Mouse (Mus musculus) intestine, embryonic 15.5 days (tissue): Measurements from ENCODE around the gene Crybg2. TPM values are rescaled to one million over a fixed set of nuclear protein-coding genes. Genes with fewer than 3 reads are reported as not detected.

Source experiments
- ATAC-seq: fragments of 200-750 bp; cut with Nextera tagmentation; 2 replicates; pipeline ENCODE4 v1.8.0; 2017; ENCODE audit warnings: moderate TSS enrichment, moderate library complexity
- H3K27ac ChIP-seq: fragments of 300-500 bp; sonication (generic); 2 replicates; pipeline ENCODE4 v1.5.1; 2015; ENCODE audit warnings: mild to moderate bottlenecking, inconsistent platforms
- H3K27me3 ChIP-seq: fragments of 300-500 bp; sonication (generic); replicated peaks from 2 replicates; pipeline ENCODE4 v1.6.1; 2015; ENCODE audit warnings: inconsistent platforms
- H3K36me3 ChIP-seq: fragments of 300-500 bp; sonication (generic); 2 replicates; pipeline ENCODE4 v1.6.1; 2015; ENCODE audit warnings: inconsistent platforms
- H3K4me1 ChIP-seq: fragments of 300-500 bp; sonication (generic); replicated peaks from 2 replicates; pipeline ENCODE4 v1.6.1; 2015; ENCODE audit warnings: inconsistent platforms
- H3K4me2 ChIP-seq: fragments of 300-500 bp; sonication (generic); replicated peaks from 2 replicates; pipeline ENCODE4 v1.6.1; 2015; ENCODE audit warnings: mild to moderate bottlenecking, inconsistent platforms
- H3K4me3 ChIP-seq: fragments of 300-500 bp; sonication (generic); replicated peaks from 2 replicates; pipeline ENCODE4 v1.5.1; 2015; ENCODE audit warnings: inconsistent platforms
- H3K9ac ChIP-seq: fragments of 300-500 bp; sonication (generic); 2 replicates; pipeline ENCODE4 v1.6.1; 2015; ENCODE audit warnings: inconsistent platforms
- H3K9me3 ChIP-seq: fragments of 300-500 bp; sonication (generic); 2 replicates; pipeline ENCODE4 v1.6.1; 2016; ENCODE audit warnings: inconsistent platforms
- WGBS: fragments of 180-500 bp; shearing (Covaris S2); methylation state at CpG from one replicate; pipeline ENCODE4 v1.1.7; 2015; 5-methylcytosine and 5-hydroxymethylcytosine counted together
- polyA plus RNA-seq: library from polyadenylated mRNA; unstranded; fragments of >200 nt; fragmentation: Nextera tagmentation; extraction: Ambion mirVana; gene quantifications from 2 replicates; pipeline ENCODE4 v1.2.1, GENCODE M21; 2015

The Crybg2 gene
- polyA plus RNA-seq, 1 experiment from 2014 or later = 14.9 TPM

DNA sequence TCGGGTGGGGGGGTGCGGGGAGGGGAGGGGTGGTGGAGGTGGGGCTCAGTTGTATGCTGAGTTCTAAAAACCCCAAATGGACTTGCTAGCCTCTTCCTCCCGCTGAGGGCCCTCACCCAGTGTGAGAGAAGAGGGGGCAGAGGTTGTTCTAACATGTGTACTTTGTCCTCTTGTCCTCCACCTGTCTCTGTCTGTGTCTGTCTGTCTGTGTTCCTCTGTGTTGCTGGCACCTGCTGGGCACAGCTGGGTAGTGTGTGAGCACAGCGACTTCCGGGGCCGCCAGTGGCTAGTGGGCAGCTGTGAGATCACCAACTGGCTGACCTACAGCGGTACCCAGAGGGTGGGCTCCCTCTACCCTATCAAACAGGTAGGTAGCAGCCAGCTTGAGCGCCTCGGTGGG is 28.4 kb downstream of the Crybg2 start:
- no peak overlapping the region for H3K9ac ChIP-seq
- ATAC-seq = no peak
- H3K9me3 ChIP-seq = no peaks in the 10 kb centered on the region
- H3K27me3 ChIP-seq = no peaks in the 10 kb centered on the region
- WGBS = 78% methylated on average over 9 of the region's 9 CpGs
- no peak overlapping the region for H3K4me3 ChIP-seq
- H3K4me2 ChIP-seq = no peak overlapping the region
- H3K27ac ChIP-seq = no peak overlapping the region
- H3K4me1 ChIP-seq = 0 out of 2 replicates have a peak, but pooled peaks cover 3% of the 10 kb centered on the region
- peaks cover 5% of the 10 kb centered on the region; the same call in 1 of the 2 replicates for H3K36me3 ChIP-seq

- H3K4me2 ChIP-seq = no peak overlapping the region
- H3K4me1 ChIP-seq = 0 out of 2 replicates have a peak, but pooled peaks cover 3% of the 10 kb centered on the region
- no peak overlapping the region for H3K27ac ChIP-seq
- H3K36me3 ChIP-seq = no peaks in the 10 kb centered on the region
- H3K9me3 ChIP-seq = no peaks in the 10 kb centered on the region
- no peak overlapping the region for H3K9ac ChIP-seq
- no peak for ATAC-seq
- no peaks in the 10 kb centered on the region for H3K27me3 ChIP-seq
- WGBS = 80% methylated on average over 16 of the region's 16 CpGs
- H3K4me3 ChIP-seq = no peak overlapping the region
Observed at GRCm38 (mm10) chr4:134090521-134091224, 30.1 kb downstream of the Crybg2 start.

DNA sequence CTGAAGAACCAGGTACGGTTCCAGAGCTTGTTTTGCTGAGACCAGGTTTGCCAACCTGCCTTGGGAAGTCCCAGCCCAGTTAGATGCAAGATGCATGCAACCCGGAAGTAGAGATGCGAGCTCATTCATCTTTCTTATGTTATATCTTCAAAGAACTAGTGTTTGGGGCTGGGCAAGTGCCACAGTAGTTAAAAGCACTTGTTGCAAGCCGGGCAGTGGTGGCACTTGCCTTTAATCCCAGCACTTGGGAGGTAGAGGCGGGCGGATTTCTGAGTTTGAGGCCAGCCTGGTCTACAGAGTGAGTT is 30.6 kb downstream of the Crybg2 start:
- Histone ChIP-seq H3K9ac (no peak overlapping the region), H3K4me1 (0 out of 2 replicates have a peak, but pooled peaks cover 3% of the 10 kb centered on the region), H3K36me3 (no peaks in the 10 kb centered on the region), H3K9me3 (no peaks in the 10 kb centered on the region), H3K4me3 (no peak overlapping the region), H3K4me2 (no peak overlapping the region), H3K27ac (no peak overlapping the region), H3K27me3 (no peaks in the 10 kb centered on the region)
- no peak for ATAC-seq
- WGBS = 82% methylated on average over 6 of the region's 6 CpGs

DNA sequence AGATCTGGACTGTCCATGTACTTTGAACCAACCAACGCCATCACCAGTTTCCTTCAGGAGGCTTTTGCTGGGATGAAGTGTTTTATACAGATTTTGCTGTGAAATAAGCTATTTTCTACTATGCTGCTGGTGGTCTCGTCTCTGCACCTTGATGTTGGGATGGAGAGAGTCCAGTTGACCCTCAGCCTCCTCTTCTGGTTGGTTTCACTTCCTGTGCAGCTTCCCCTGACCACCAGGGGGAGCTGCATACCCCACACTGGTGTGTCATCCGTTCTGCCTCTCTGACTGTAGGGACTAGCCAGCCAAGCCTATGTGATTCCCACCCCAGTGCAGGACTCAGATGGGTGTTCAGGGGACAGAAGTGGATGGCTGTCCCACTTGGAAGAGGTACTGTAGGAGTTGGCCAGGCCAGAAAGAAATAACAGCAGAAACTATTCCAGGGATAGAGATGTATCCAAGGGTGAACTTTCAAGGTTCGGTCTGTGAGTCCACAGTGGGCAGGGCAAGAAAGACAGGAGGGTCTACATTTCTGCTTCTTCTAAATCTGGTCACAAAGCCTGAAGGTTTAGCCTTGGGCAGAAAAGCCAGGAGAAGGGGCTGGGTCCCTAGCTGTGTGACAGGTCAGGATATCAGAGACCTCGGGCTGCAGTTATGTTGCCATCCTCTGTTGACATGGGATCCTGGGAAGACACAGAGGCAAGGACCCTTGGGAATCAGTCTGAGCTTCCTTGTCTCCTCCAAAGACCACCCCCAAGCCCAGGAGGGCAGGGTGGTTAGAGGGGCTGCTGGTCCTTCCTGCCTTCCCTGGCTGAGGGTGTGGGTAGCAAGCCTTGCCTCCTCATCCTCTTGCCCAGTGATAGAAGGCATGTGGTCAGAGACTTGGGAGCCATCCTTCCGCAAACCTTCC is 32.0 kb downstream of the Crybg2 start:
- Histone ChIP-seq H3K4me1 (no peaks in the 10 kb centered on the region), H3K27me3 (no peaks in the 10 kb centered on the region), H3K36me3 (no peaks in the 10 kb centered on the region), H3K4me2 (no peak overlapping the region), H3K4me3 (no peak overlapping the region), H3K27ac (no peak overlapping the region), H3K9ac (no peak overlapping the region), H3K9me3 (no peaks in the 10 kb centered on the region)
- WGBS = 68% methylated on average over 6 of the region's 6 CpGs
- no peak for ATAC-seq

DNA sequence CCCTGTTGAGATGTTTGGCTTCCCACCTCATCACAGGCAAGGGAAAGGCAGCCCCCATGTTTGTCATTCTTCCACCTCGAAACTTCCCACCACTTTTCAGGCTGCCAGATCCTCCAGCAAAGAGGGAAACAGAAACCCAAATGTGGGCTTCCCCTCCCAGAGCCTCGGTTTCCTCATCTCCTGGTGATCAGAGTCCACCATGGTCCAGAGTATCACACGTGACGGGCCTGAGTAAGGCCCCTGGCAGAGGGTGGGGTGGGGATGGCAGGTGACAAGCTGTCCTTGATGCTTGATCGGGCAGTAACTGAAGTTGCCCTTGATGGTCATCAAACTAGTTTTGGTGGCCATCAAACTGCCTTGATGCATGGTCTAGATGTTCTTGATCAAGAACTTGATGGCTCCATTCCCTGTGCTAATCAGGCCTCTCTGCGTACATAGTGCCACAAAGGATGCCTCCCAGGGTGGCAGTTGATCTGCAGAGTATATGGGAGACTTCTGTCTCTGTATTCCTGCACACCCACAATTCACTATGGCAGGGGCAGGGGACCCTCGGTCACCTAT is 33.5 kb downstream of the Crybg2 start:
- Histone ChIP-seq H3K4me3 (no peak overlapping the region), H3K4me1 (no peaks in the 10 kb centered on the region), H3K9ac (no peak overlapping the region), H3K27me3 (no peaks in the 10 kb centered on the region), H3K36me3 (no peaks in the 10 kb centered on the region), H3K4me2 (no peak overlapping the region), H3K9me3 (no peaks in the 10 kb centered on the region), H3K27ac (no peak overlapping the region)
- ATAC-seq = no peak
- WGBS = 81% methylated on average over 7 of the region's 7 CpGs

DNA sequence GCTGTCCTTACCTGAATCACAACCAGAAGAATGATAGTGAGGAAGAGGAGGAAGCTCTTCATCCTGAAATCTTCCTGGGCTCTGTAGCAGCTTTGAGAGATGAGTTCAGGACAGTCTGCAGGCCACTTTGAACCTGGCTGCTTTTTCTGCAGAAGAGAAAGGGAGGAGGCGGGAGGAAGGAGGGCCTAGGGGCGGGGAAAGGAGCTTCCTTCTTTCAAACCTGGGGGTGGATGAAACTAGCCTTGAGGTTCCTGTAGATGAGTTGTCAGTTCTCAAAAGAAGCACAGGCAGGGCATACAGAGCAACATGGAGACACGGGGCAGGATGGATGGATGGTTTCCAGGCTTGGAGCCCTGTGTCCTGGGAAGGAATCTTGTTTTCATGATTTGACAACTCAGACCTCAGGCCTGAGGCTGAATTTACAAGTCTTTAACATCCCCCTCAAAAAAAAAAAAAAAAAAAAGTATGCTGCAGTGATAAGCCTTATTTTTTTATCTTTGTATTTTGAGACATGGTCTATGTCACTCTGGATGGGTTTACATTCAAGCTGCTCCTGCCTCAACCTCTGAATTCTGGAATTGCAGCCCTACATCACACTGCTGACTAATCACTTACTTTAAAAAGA is 34.4 kb downstream of the Crybg2 start, which contains the start of gene Cd52:
Gene Cd52, minus strand, starts transcription at position 160 of the 625 bp plus-strand sequence.
- Histone ChIP-seq H3K36me3 (no peaks in the 10 kb centered on the region), H3K4me1 (no peaks in the 10 kb centered on the region), H3K4me2 (no peak within 1 kb of the TSS), H3K9me3 (no peaks in the 10 kb centered on the region), H3K27me3 (no peaks in the 10 kb centered on the region), H3K27ac (no peak within 1 kb of the TSS), H3K9ac (no peak within 1 kb of the TSS), H3K4me3 (no peak within 1 kb of the TSS)
- WGBS = 53% methylated on average over 3 of the region's 3 CpGs
- ATAC-seq = no peak

GRCm38 (mm10) chr4:134096120-134096519 is 35.5 kb downstream of the Crybg2 start:
- Histone ChIP-seq H3K27me3 (no peaks in the 10 kb centered on the region), H3K27ac (no peak overlapping the region), H3K36me3 (no peaks in the 10 kb centered on the region), H3K4me1 (no peaks in the 10 kb centered on the region), H3K4me2 (no peak overlapping the region), H3K4me3 (no peak overlapping the region), H3K9me3 (no peaks in the 10 kb centered on the region), H3K9ac (no peak overlapping the region)
- no peak for ATAC-seq
- 86% methylated on average over 3 of the region's 3 CpGs for WGBS

- no peak for ATAC-seq
- Histone ChIP-seq H3K4me3 (no peak overlapping the region), H3K36me3 (no peaks in the 10 kb centered on the region), H3K4me2 (no peak overlapping the region), H3K27me3 (no peaks in the 10 kb centered on the region), H3K9me3 (no peaks in the 10 kb centered on the region), H3K4me1 (no peaks in the 10 kb centered on the region), H3K27ac (no peak overlapping the region), H3K9ac (no peak overlapping the region)
- 71% methylated on average over 5 of the region's 5 CpGs for WGBS
Observed at GRCm38 (mm10) chr4:134097015-134097608, 36.5 kb downstream of the Crybg2 start.

GRCm38 (mm10) chr4:134098628-134099027 is 38.0 kb downstream of the Crybg2 start:
- Histone ChIP-seq H3K4me3 (no peak overlapping the region), H3K4me1 (no peaks in the 10 kb centered on the region; the same call in 1 of the 2 replicates), H3K9me3 (no peaks in the 10 kb centered on the region), H3K27me3 (no peaks in the 10 kb centered on the region), H3K4me2 (no peak overlapping the region), H3K27ac (no peak overlapping the region), H3K9ac (no peak overlapping the region), H3K36me3 (no peaks in the 10 kb centered on the region)
- no peak for ATAC-seq
- 45% methylated on average over 8 of the region's 8 CpGs for WGBS

DNA sequence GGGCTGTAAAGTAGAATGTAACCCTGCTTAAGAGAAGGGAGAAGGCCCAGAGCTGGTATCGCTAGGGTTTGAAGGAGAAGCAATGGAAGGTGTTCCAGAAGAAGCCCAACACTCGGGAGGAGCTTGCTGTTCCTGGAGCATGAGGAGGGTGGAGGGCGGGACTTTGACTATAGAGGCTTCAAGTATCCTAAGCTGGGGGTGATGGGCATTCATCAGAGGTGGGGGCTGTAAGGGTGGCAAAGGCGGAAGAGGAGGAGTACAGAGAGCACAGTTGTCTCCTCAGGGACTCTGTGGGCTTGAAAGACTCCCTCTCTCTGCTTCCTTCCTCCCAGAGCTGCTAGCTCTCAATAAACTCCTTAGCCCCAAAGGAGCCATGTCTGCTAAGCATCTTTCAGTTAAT is 39.6 kb downstream of the Crybg2 start:
- no peak for ATAC-seq
- Histone ChIP-seq H3K36me3 (no peaks in the 10 kb centered on the region), H3K4me1 (no peaks in the 10 kb centered on the region; the same call in 1 of the 2 replicates), H3K4me3 (no peak overlapping the region), H3K9ac (no peak overlapping the region), H3K27ac (no peak overlapping the region), H3K27me3 (no peaks in the 10 kb centered on the region), H3K9me3 (no peaks in the 10 kb centered on the region), H3K4me2 (no peak overlapping the region)
- 77% methylated on average over 4 of the region's 4 CpGs for WGBS

GRCm38 (mm10) chr4:134101979-134102741 is 41.5 kb downstream of the Crybg2 start, which contains the start of gene Ubxn11:
Gene Ubxn11, plus strand, starts transcription at chr4:134102570.
- Histone ChIP-seq H3K9ac (peak within 1 kb of the TSS; percentile 43), H3K9me3 (no peaks in the 10 kb centered on the region), H3K4me1 (no peaks in the 10 kb centered on the region; the same call in 1 of the 2 replicates), H3K27ac (no peak within 1 kb of the TSS), H3K27me3 (no peaks in the 10 kb centered on the region), H3K36me3 (no peaks in the 10 kb centered on the region), H3K4me2 (peak within 1 kb of the TSS; percentile 73), H3K4me3 (peak within 1 kb of the TSS; percentile 61)
- ATAC-seq = peak; percentile 98
- WGBS = 17% methylated on average over 34 of the region's 34 CpGs
